Mouse (Mus musculus) cerebellum, adult 2 months (tissue): ENCODE results near the gene C330007P06Rik.

Experiments used
- CTCF ChIP-seq: fragments of 200-500 bp; IDR thresholded peaks from 2 replicates; pipeline ENCODE4 v1.5.1; 2011; ENCODE audit warnings: low read depth, mild to moderate bottlenecking, control low read depth, low read length, moderate library complexity, borderline replicate concordance; ENCODE audit not compliant: insufficient read depth
- POLR2A ChIP-seq: fragments of 200-500 bp; IDR thresholded peaks from 2 replicates; pipeline ENCODE4 v1.6.1; 2011; ENCODE audit warnings: low read length, control low read depth, borderline replicate concordance; ENCODE audit not compliant: insufficient read depth

DNA sequence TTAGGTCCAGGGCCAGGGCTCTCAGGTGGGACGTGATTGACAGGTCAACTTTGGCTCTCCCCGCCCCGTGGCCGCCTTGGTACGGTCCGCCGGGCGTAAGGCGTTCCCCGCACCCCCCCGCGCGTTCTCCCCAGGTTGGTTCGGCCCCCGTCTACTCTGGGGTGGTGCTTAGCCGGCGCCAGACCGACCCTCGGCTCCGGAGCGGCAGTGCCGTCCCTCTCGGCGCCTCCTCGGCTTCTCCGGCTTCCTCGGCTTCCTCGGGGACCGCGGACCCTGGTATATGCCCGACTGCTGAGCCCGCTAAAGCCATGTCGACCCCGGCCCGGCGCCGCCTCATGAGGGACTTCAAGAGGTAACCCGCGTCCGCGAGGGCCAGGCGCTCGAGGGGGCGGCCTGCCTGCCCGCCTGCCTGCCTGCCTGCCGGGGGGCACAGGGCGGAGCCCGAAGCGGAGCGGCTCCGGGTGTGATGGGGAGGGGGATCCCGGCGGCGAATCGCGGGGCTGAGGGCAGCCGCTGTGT, 326 bp upstream of the C330007P06Rik start:
- TF ChIP-seq CTCF: no peak
- peak; percentile 70 for TF ChIP-seq POLR2A
